Mouse (Mus musculus) testis, adult 2 months (tissue): ENCODE measurements around the gene Mgat5. TPM values are rescaled to one million over a fixed set of nuclear protein-coding genes. Genes with fewer than 3 reads are reported as not detected.

Experiments
- H3K27ac ChIP-seq: fragments of 200-500 bp; 2 replicates; pipeline ENCODE4 v1.5.1; 2012; ENCODE audit warnings: low read depth, low read length; ENCODE audit not compliant: control insufficient read depth, insufficient read depth
- H3K27me3 ChIP-seq: fragments of 200-500 bp; 2 replicates; pipeline ENCODE4 v1.6.1; 2012; ENCODE audit warnings: mild to moderate bottlenecking, low read length, moderate library complexity; ENCODE audit not compliant: control insufficient read depth, insufficient read depth
- H3K36me3 ChIP-seq: fragments of 200-500 bp; 2 replicates; pipeline ENCODE4 v1.6.1; 2012; ENCODE audit warnings: mild to moderate bottlenecking, low read length; ENCODE audit not compliant: control insufficient read depth, insufficient read depth
- H3K4me1 ChIP-seq: fragments of 200-500 bp; 2 replicates; pipeline ENCODE4 v1.6.1; 2012; ENCODE audit warnings: low read length; ENCODE audit not compliant: control insufficient read depth, insufficient read depth
- H3K4me3 ChIP-seq: fragments of 200-500 bp; 2 replicates; pipeline ENCODE4 v1.5.1; 2012; ENCODE audit warnings: low read depth, mild to moderate bottlenecking, low read length, moderate library complexity, mixed read lengths; ENCODE audit not compliant: control insufficient read depth
- CTCF ChIP-seq: fragments of 200-500 bp; IDR thresholded peaks from 2 replicates; pipeline ENCODE4 v1.5.1; 2012; ENCODE audit warnings: low read depth, mild to moderate bottlenecking, inconsistent platforms, low read length, moderate library complexity; ENCODE audit not compliant: control insufficient read depth, insufficient read depth, insufficient replicate concordance
- POLR2A ChIP-seq: fragments of 200-500 bp; IDR thresholded peaks from 2 replicates; pipeline ENCODE4 v1.6.1; 2012; ENCODE audit warnings: low read depth, mild to moderate bottlenecking, inconsistent platforms, low read length, moderate library complexity; ENCODE audit not compliant: control insufficient read depth
- polyA plus RNA-seq: library from polyadenylated mRNA; depleted of rRNA; stranded (reverse); fragments of >200 nt; gene quantifications from 2 replicates; pipeline ENCODE4 v1.2.3, GENCODE M21; 2012

The Mgat5 gene
- polyA plus RNA-seq, 1 experiment, result 16.2 TPM

GRCm38 (mm10) chr1:127206881-127207555 lies 2.2 kb downstream of the Mgat5 start:
- peaks cover 12% of the 10 kb centered on the region for H3K4me1 ChIP-seq
- H3K36me3 ChIP-seq, result no peaks in the 10 kb centered on the region
- no peak overlapping the region for H3K27ac ChIP-seq
- H3K4me3 ChIP-seq, result no peak overlapping the region
- TF ChIP-seq POLR2A, result no peak
- no peak for TF ChIP-seq CTCF
- H3K27me3 ChIP-seq, result no peaks in the 10 kb centered on the region

GRCm38 (mm10) chr1:127208167-127208566 lies 3.4 kb downstream of the Mgat5 start:
- Histone ChIP-seq H3K27ac (no peak overlapping the region), H3K4me1 (peaks cover 12% of the 10 kb centered on the region), H3K27me3 (no peaks in the 10 kb centered on the region), H3K4me3 (no peak overlapping the region), H3K36me3 (no peaks in the 10 kb centered on the region)
- TF ChIP-seq CTCF (no peak), POLR2A (no peak)

GRCm38 (mm10) chr1:127212812-127213211 lies 8.0 kb downstream of the Mgat5 start:
- H3K4me3 ChIP-seq, result no peak overlapping the region
- no peaks in the 10 kb centered on the region for H3K27me3 ChIP-seq
- no peaks in the 10 kb centered on the region for H3K36me3 ChIP-seq
- no peaks in the 10 kb centered on the region for H3K4me1 ChIP-seq
- no peak overlapping the region for H3K27ac ChIP-seq
- TF ChIP-seq POLR2A, result no peak
- TF ChIP-seq CTCF, result no peak

- Histone ChIP-seq H3K27ac (no peak overlapping the region), H3K27me3 (no peaks in the 10 kb centered on the region), H3K36me3 (no peaks in the 10 kb centered on the region), H3K4me3 (no peak overlapping the region), H3K4me1 (no peaks in the 10 kb centered on the region)
- no peak for TF ChIP-seq CTCF
- TF ChIP-seq POLR2A, result no peak
These were observed 8.6 kb downstream of the Mgat5 start for GRCm38 (mm10) chr1:127213434-127213833.

- no peaks in the 10 kb centered on the region for H3K4me1 ChIP-seq
- H3K27me3 ChIP-seq, result no peaks in the 10 kb centered on the region
- no peaks in the 10 kb centered on the region for H3K36me3 ChIP-seq
- no peak overlapping the region for H3K4me3 ChIP-seq
- no peak overlapping the region for H3K27ac ChIP-seq
- TF ChIP-seq CTCF (no peak), POLR2A (no peak)
These were observed 9.9 kb downstream of the Mgat5 start for GRCm38 (mm10) chr1:127214585-127215232.

GRCm38 (mm10) chr1:127216979-127217378 lies 12.2 kb downstream of the Mgat5 start:
- Histone ChIP-seq H3K4me3 (no peak overlapping the region), H3K4me1 (no peaks in the 10 kb centered on the region), H3K36me3 (no peaks in the 10 kb centered on the region), H3K27me3 (no peaks in the 10 kb centered on the region), H3K27ac (no peak overlapping the region)
- TF ChIP-seq CTCF (no peak), POLR2A (no peak)

GRCm38 (mm10) chr1:127217665-127218064 lies 12.8 kb downstream of the Mgat5 start:
- H3K27ac ChIP-seq, result no peak overlapping the region
- H3K27me3 ChIP-seq, result no peaks in the 10 kb centered on the region

More at GRCm38 (mm10) chr1:127217665-127218064, 12.8 kb downstream of the Mgat5 start:
- no peaks in the 10 kb centered on the region for H3K36me3 ChIP-seq
- no peak overlapping the region for H3K4me3 ChIP-seq
- no peaks in the 10 kb centered on the region for H3K4me1 ChIP-seq
- no peak for TF ChIP-seq CTCF
- TF ChIP-seq POLR2A, result no peak
